Mouse (Mus musculus): ENCODE measurements around the gene Ngf. TPM values are rescaled to one million over a fixed set of nuclear protein-coding genes. Genes with fewer than 3 reads are reported as not detected.

Ngf gene
- polyA plus RNA-seq, 1 experiment from 2014 or later, result 1.5 TPM

GRCm38 (mm10) chr3:102467121-102467520 lies 2.6 kb upstream of the Ngf start:
- H3K4me1 ChIP-seq (ENCODE audit: control insufficient read depth, insufficient read depth, low read length), result 0 out of 2 replicates have a peak, but pooled peaks cover 3% of the 10 kb centered on the region
- ATAC-seq (no peak), DNase-seq (ENCODE audit: low spot score) (no peak)
- no peak overlapping the region for H3K4me3 ChIP-seq (ENCODE audit: low read depth, low read length)
- H3K9ac ChIP-seq (ENCODE audit: low read length), result no peak overlapping the region
- WGBS, result 86% methylated on average over 8 of the region's 8 CpGs
- no peaks in the 10 kb centered on the region for H3K9me3 ChIP-seq (replicated peaks; ENCODE audit: control insufficient read depth, low read length)
- H3K27me3 ChIP-seq (replicated peaks; ENCODE audit: control insufficient read depth, insufficient read depth, low read length), result peaks cover 30% of the 10 kb centered on the region
- no peaks in the 10 kb centered on the region for H3K36me3 ChIP-seq (ENCODE audit: control insufficient read depth, insufficient read depth, low read length)
- H3K4me2 ChIP-seq (ENCODE audit: low read length), result no peak overlapping the region
- no peak overlapping the region for H3K27ac ChIP-seq (ENCODE audit: low read depth, low read length)

- Histone ChIP-seq H3K4me2 (ENCODE audit: low read length) (no peak overlapping the region), H3K4me3 (ENCODE audit: low read depth, low read length) (no peak overlapping the region), H3K27me3 (replicated peaks; ENCODE audit: control insufficient read depth, insufficient read depth, low read length) (peaks cover 30% of the 10 kb centered on the region), H3K4me1 (ENCODE audit: control insufficient read depth, insufficient read depth, low read length) (0 out of 2 replicates have a peak, but pooled peaks cover 3% of the 10 kb centered on the region), H3K27ac (ENCODE audit: low read depth, low read length) (no peak overlapping the region), H3K36me3 (ENCODE audit: control insufficient read depth, insufficient read depth, low read length) (no peaks in the 10 kb centered on the region), H3K9ac (ENCODE audit: low read length) (no peak overlapping the region), H3K9me3 (replicated peaks; ENCODE audit: control insufficient read depth, low read length) (no peaks in the 10 kb centered on the region)
- ATAC-seq, result no peak
- no peak for DNase-seq (ENCODE audit: low spot score)
- 72% methylated on average over 5 of the region's 5 CpGs for WGBS
These were observed 1.5 kb downstream of the Ngf start for GRCm38 (mm10) chr3:102471251-102471650.

- Histone ChIP-seq H3K4me1 (ENCODE audit: control insufficient read depth, insufficient read depth, low read length) (0 out of 2 replicates have a peak, but pooled peaks cover 3% of the 10 kb centered on the region), H3K27me3 (replicated peaks; ENCODE audit: control insufficient read depth, insufficient read depth, low read length) (peaks cover 30% of the 10 kb centered on the region), H3K9ac (ENCODE audit: low read length) (no peak overlapping the region), H3K27ac (ENCODE audit: low read depth, low read length) (no peak overlapping the region), H3K9me3 (replicated peaks; ENCODE audit: control insufficient read depth, low read length) (no peaks in the 10 kb centered on the region), H3K4me2 (ENCODE audit: low read length) (no peak overlapping the region), H3K4me3 (ENCODE audit: low read depth, low read length) (no peak overlapping the region), H3K36me3 (ENCODE audit: control insufficient read depth, insufficient read depth, low read length) (no peaks in the 10 kb centered on the region)
- no peak for DNase-seq (ENCODE audit: low spot score)
- 67% methylated on average over 5 of the region's 5 CpGs for WGBS
- no peak for ATAC-seq
These were observed 2.1 kb downstream of the Ngf start for GRCm38 (mm10) chr3:102471799-102472198.

GRCm38 (mm10) chr3:102474275-102475155 lies 4.8 kb downstream of the Ngf start:
- H3K4me2 ChIP-seq (ENCODE audit: low read length), result no peak overlapping the region
- no peak overlapping the region for H3K27ac ChIP-seq (ENCODE audit: low read depth, low read length)
- no peak for DNase-seq (ENCODE audit: low spot score)
- H3K4me3 ChIP-seq (ENCODE audit: low read depth, low read length), result no peak overlapping the region
- WGBS, result 82% methylated on average over 15 of the region's 15 CpGs
- H3K36me3 ChIP-seq (ENCODE audit: control insufficient read depth, insufficient read depth, low read length), result no peaks in the 10 kb centered on the region
- H3K27me3 ChIP-seq (replicated peaks; ENCODE audit: control insufficient read depth, insufficient read depth, low read length), result peaks cover 18% of the 10 kb centered on the region
- no peak for ATAC-seq
- no peak overlapping the region for H3K9ac ChIP-seq (ENCODE audit: low read length)
- 0 out of 2 replicates have a peak, but pooled peaks cover 3% of the 10 kb centered on the region for H3K4me1 ChIP-seq (ENCODE audit: control insufficient read depth, insufficient read depth, low read length)
- no peaks in the 10 kb centered on the region for H3K9me3 ChIP-seq (replicated peaks; ENCODE audit: control insufficient read depth, low read length)

- Histone ChIP-seq H3K4me2 (ENCODE audit: low read length) (no peak overlapping the region), H3K36me3 (ENCODE audit: control insufficient read depth, insufficient read depth, low read length) (no peaks in the 10 kb centered on the region), H3K4me1 (ENCODE audit: control insufficient read depth, insufficient read depth, low read length) (no peaks in the 10 kb centered on the region), H3K27ac (ENCODE audit: low read depth, low read length) (no peak overlapping the region), H3K9me3 (replicated peaks; ENCODE audit: control insufficient read depth, low read length) (no peaks in the 10 kb centered on the region), H3K4me3 (ENCODE audit: low read depth, low read length) (no peak overlapping the region), H3K27me3 (replicated peaks; ENCODE audit: control insufficient read depth, insufficient read depth, low read length) (no peaks in the 10 kb centered on the region), H3K9ac (ENCODE audit: low read length) (no peak overlapping the region)
- ATAC-seq (no peak), DNase-seq (ENCODE audit: low spot score) (no peak)
- WGBS, result 88% methylated on average over 12 of the region's 12 CpGs
These were observed 8.4 kb downstream of the Ngf start for GRCm38 (mm10) chr3:102477917-102478694.

GRCm38 (mm10) chr3:102490393-102491123 lies 20.8 kb downstream of the Ngf start:
- no peak overlapping the region for H3K4me3 ChIP-seq (ENCODE audit: low read depth, low read length)
- ATAC-seq, result no peak

GRCm38 (mm10) chr3:102498113-102498512 lies 28.4 kb downstream of the Ngf start:
- Histone ChIP-seq H3K4me1 (ENCODE audit: control insufficient read depth, insufficient read depth, low read length) (no peaks in the 10 kb centered on the region), H3K4me3 (ENCODE audit: low read depth, low read length) (no peak overlapping the region), H3K27ac (ENCODE audit: low read depth, low read length) (no peak overlapping the region), H3K9ac (ENCODE audit: low read length) (no peak overlapping the region), H3K9me3 (replicated peaks; ENCODE audit: control insufficient read depth, low read length) (no peaks in the 10 kb centered on the region), H3K36me3 (ENCODE audit: control insufficient read depth, insufficient read depth, low read length) (no peaks in the 10 kb centered on the region), H3K4me2 (ENCODE audit: low read length) (no peak overlapping the region), H3K27me3 (replicated peaks; ENCODE audit: control insufficient read depth, insufficient read depth, low read length) (no peaks in the 10 kb centered on the region)
- no peak for ATAC-seq
- DNase-seq (ENCODE audit: low spot score), result no peak
- WGBS, result 91% methylated on average over 7 of the region's 7 CpGs

More at GRCm38 (mm10) chr3:102490393-102491123, 20.8 kb downstream of the Ngf start:
- Histone ChIP-seq H3K9ac (ENCODE audit: low read length) (no peak overlapping the region), H3K4me2 (ENCODE audit: low read length) (no peak overlapping the region), H3K27me3 (replicated peaks; ENCODE audit: control insufficient read depth, insufficient read depth, low read length) (no peaks in the 10 kb centered on the region), H3K4me1 (ENCODE audit: control insufficient read depth, insufficient read depth, low read length) (no peaks in the 10 kb centered on the region), H3K36me3 (ENCODE audit: control insufficient read depth, insufficient read depth, low read length) (no peaks in the 10 kb centered on the region), H3K9me3 (replicated peaks; ENCODE audit: control insufficient read depth, low read length) (no peaks in the 10 kb centered on the region), H3K27ac (ENCODE audit: low read depth, low read length) (no peak overlapping the region)
- 85% methylated on average over 14 of the region's 14 CpGs for WGBS
- DNase-seq (ENCODE audit: low spot score), result no peak

GRCm38 (mm10) chr3:102498931-102499330 lies 29.2 kb downstream of the Ngf start:
- H3K27ac ChIP-seq (ENCODE audit: low read depth, low read length), result no peak overlapping the region
- H3K9me3 ChIP-seq (replicated peaks; ENCODE audit: control insufficient read depth, low read length), result no peaks in the 10 kb centered on the region
- WGBS, result 81% methylated on average over 6 of the region's 6 CpGs
- no peak for DNase-seq (ENCODE audit: low spot score)
- H3K36me3 ChIP-seq (ENCODE audit: control insufficient read depth, insufficient read depth, low read length), result no peaks in the 10 kb centered on the region
- H3K9ac ChIP-seq (ENCODE audit: low read length), result no peak overlapping the region
- no peak for ATAC-seq
- H3K4me2 ChIP-seq (ENCODE audit: low read length), result no peak overlapping the region
- no peak overlapping the region for H3K4me3 ChIP-seq (ENCODE audit: low read depth, low read length)
- H3K4me1 ChIP-seq (ENCODE audit: control insufficient read depth, insufficient read depth, low read length), result no peaks in the 10 kb centered on the region
- no peaks in the 10 kb centered on the region for H3K27me3 ChIP-seq (replicated peaks; ENCODE audit: control insufficient read depth, insufficient read depth, low read length)

Measured in forebrain, embryonic 14.5 days (tissue).